Mouse (Mus musculus): ENCODE measurements around the gene Htr5b. TPM values are rescaled to one million over a fixed set of nuclear protein-coding genes. Genes with fewer than 3 reads are reported as not detected.
A peak's percentile ranks its signal among the peaks of the same experiment; 100 is the strongest.

The Htr5b gene
- polyA plus RNA-seq, 1 experiment from 2014 or later = not detected

DNA sequence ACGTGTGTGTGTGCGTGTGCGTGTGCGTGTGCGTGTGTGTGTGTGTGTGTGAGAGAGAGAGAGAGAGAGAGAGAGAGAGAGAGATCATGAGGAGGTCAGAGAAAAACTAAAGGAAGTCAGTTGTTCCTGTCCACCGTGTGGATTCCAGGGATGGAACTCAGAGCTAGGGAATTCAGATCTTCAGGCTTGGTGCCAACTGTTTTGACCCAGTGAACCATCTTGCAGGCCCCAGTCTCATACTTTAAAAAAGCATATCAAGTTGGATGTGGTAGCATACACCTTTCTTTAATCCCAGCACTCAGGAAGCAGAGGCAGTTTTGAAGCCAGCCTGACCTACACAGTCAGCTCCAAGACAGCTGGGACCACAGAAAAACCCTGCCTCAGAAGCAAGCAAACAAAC is 1.0 kb upstream of the Htr5b start:
- no peak for ATAC-seq
- H3K27me3 ChIP-seq = peaks cover 28% of the 10 kb centered on the region

GRCm38 (mm10) chr1:121527600-121528398 is 466 bp downstream of the Htr5b start:
- peaks cover 15% of the 10 kb centered on the region for H3K4me1 ChIP-seq
- 12% methylated on average over 55 of the region's 55 CpGs for WGBS
- no peak overlapping the region for H3K27ac ChIP-seq
- ATAC-seq = peak; percentile 65; the same call in 1 of the 2 replicates
- peak overlapping the region; percentile 12; the same call in 1 of the 2 replicates for H3K9ac ChIP-seq
- peak overlapping the region; percentile 64 for H3K4me2 ChIP-seq
- H3K27me3 ChIP-seq = peaks cover 28% of the 10 kb centered on the region
- H3K9me3 ChIP-seq (replicated peaks) = no peaks in the 10 kb centered on the region
- H3K4me3 ChIP-seq = peak overlapping the region; percentile 36
- no peaks in the 10 kb centered on the region for H3K36me3 ChIP-seq (ENCODE audit: poor library complexity, severe bottlenecking)

More for the DNA sequence above, 1.0 kb upstream of the Htr5b start:
- Histone ChIP-seq H3K4me3 (no peak overlapping the region), H3K9ac (no peak overlapping the region), H3K27ac (no peak overlapping the region), H3K4me2 (no peak overlapping the region), H3K4me1 (peaks cover 15% of the 10 kb centered on the region), H3K9me3 (replicated peaks) (no peaks in the 10 kb centered on the region), H3K36me3 (ENCODE audit: poor library complexity, severe bottlenecking) (no peaks in the 10 kb centered on the region)
- WGBS = 90% methylated on average over 6 of the region's 6 CpGs

- Histone ChIP-seq H3K9ac (no peak overlapping the region), H3K4me1 (peaks cover 15% of the 10 kb centered on the region), H3K4me3 (peak overlapping the region; percentile 36), H3K36me3 (ENCODE audit: poor library complexity, severe bottlenecking) (no peaks in the 10 kb centered on the region), H3K27me3 (peaks cover 28% of the 10 kb centered on the region), H3K4me2 (peak overlapping the region; percentile 64), H3K9me3 (replicated peaks) (no peaks in the 10 kb centered on the region), H3K27ac (no peak overlapping the region)
- ATAC-seq = no peak
- 52% methylated on average over 17 of the region's 17 CpGs for WGBS
Observed at GRCm38 (mm10) chr1:121527061-121527460, 1.2 kb downstream of the Htr5b start.

- Histone ChIP-seq H3K27ac (no peak overlapping the region), H3K36me3 (ENCODE audit: poor library complexity, severe bottlenecking) (no peaks in the 10 kb centered on the region), H3K4me3 (no peak overlapping the region), H3K9ac (no peak overlapping the region), H3K4me1 (no peaks in the 10 kb centered on the region), H3K9me3 (replicated peaks) (no peaks in the 10 kb centered on the region), H3K4me2 (no peak overlapping the region), H3K27me3 (no peaks in the 10 kb centered on the region)
- ATAC-seq = no peak
- 86% methylated on average over 1 of the region's 1 CpGs for WGBS
Observed at GRCm38 (mm10) chr1:121518609-121519008, 9.7 kb downstream of the Htr5b start.

DNA sequence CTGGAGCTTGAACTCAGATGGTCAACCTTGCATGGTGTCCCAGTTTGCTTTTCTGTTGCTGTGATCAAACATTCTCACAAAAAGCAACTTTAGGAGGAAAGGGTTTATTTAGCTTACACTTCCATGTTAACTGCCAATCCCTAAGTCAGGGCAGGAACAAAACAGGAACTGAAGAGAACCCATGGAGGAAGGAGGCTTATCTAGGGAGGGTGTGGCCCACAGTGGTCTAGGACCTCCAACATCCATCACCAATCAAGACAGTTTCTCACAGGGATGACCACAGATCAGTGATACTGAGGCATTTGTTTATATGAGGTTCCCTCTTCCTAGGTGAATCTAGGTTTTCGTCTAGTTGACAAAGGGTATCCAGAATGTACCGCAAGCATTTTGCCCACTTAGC is 16.3 kb downstream of the Htr5b start:
- Histone ChIP-seq H3K9ac (no peak overlapping the region), H3K36me3 (ENCODE audit: poor library complexity, severe bottlenecking) (no peaks in the 10 kb centered on the region), H3K27ac (no peak overlapping the region), H3K27me3 (no peaks in the 10 kb centered on the region), H3K4me3 (no peak overlapping the region), H3K4me2 (no peak overlapping the region), H3K4me1 (no peaks in the 10 kb centered on the region), H3K9me3 (replicated peaks) (no peaks in the 10 kb centered on the region; the same call in 1 of the 2 replicates)
- WGBS = 90% methylated on average over 2 of the region's 2 CpGs
- ATAC-seq = no peak

GRCm38 (mm10) chr1:121511186-121511585 is 17.1 kb downstream of the Htr5b start:
- H3K36me3 ChIP-seq (ENCODE audit: poor library complexity, severe bottlenecking) = no peaks in the 10 kb centered on the region
- no peaks in the 10 kb centered on the region; the same call in 1 of the 2 replicates for H3K9me3 ChIP-seq (replicated peaks)
- H3K9ac ChIP-seq = no peak overlapping the region
- H3K27me3 ChIP-seq = no peaks in the 10 kb centered on the region
- 0 out of 2 replicates have a peak, but pooled peaks have one; percentile 16 for ATAC-seq
- H3K4me1 ChIP-seq = no peaks in the 10 kb centered on the region
- H3K4me3 ChIP-seq = no peak overlapping the region
- no peak overlapping the region for H3K4me2 ChIP-seq
- no peak overlapping the region for H3K27ac ChIP-seq
- WGBS = 14% methylated on average over 2 of the region's 2 CpGs

DNA sequence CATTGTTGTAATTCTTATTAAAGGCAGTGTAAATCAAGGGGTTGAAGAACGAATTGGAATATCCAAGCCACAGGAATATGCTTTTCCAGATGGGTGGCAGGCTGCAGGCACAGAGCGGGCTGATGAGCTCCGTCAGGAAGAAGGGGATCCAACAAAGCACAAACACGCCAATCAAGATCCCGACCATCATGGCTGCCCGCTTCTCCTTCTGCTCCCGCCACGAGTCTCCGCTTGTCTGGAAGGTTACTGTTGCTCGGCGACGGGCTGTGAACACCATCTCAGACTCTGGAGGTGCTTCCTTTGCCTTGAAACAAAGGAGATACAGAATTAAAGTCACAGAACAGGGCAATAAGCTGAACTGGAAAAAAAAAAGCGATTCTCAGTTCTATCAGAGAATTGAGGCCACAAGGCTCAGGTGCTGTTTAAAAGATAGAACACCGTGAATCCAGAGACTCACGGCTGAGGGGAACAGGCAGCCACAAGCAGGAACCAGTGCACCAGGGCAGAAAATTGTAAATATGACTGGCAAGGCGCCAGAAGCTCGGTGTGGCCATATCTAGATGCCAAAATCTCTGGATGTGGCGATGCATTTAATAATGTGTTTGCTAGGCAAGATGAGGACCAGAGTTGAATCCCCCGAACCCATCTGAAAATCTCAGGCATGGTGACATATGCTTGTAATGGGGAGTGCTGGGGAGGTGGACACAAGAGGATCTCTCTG is 17.7 kb downstream of the Htr5b start:
- no peak overlapping the region for H3K27ac ChIP-seq
- 74% methylated on average over 19 of the region's 19 CpGs for WGBS
- H3K36me3 ChIP-seq (ENCODE audit: poor library complexity, severe bottlenecking) = no peaks in the 10 kb centered on the region
- H3K9me3 ChIP-seq (replicated peaks) = no peaks in the 10 kb centered on the region; the same call in 1 of the 2 replicates
- no peaks in the 10 kb centered on the region for H3K4me1 ChIP-seq
- H3K27me3 ChIP-seq = no peaks in the 10 kb centered on the region
- H3K9ac ChIP-seq = no peak overlapping the region
- H3K4me3 ChIP-seq = no peak overlapping the region
- H3K4me2 ChIP-seq = no peak overlapping the region
- ATAC-seq = 0 out of 2 replicates have a peak, but pooled peaks have one; percentile 19

GRCm38 (mm10) chr1:121508729-121509128 is 19.5 kb downstream of the Htr5b start:
- peaks cover 6% of the 10 kb centered on the region for H3K36me3 ChIP-seq (ENCODE audit: poor library complexity, severe bottlenecking)
- H3K9ac ChIP-seq = no peak overlapping the region
- H3K4me1 ChIP-seq = no peaks in the 10 kb centered on the region
- no peak for ATAC-seq
- H3K27me3 ChIP-seq = no peaks in the 10 kb centered on the region
- no peaks in the 10 kb centered on the region; the same call in 1 of the 2 replicates for H3K9me3 ChIP-seq (replicated peaks)
- WGBS = 88% methylated on average over 2 of the region's 2 CpGs
- H3K27ac ChIP-seq = no peak overlapping the region
- no peak overlapping the region for H3K4me2 ChIP-seq
- no peak overlapping the region for H3K4me3 ChIP-seq

GRCm38 (mm10) chr1:121497093-121497492 is 31.2 kb downstream of the Htr5b start:
- peaks cover 76% of the 10 kb centered on the region for H3K36me3 ChIP-seq (ENCODE audit: poor library complexity, severe bottlenecking)
- H3K4me1 ChIP-seq = no peaks in the 10 kb centered on the region
- H3K9me3 ChIP-seq (replicated peaks) = no peaks in the 10 kb centered on the region
- no peak overlapping the region for H3K4me2 ChIP-seq
- no peak overlapping the region for H3K27ac ChIP-seq
- no peak overlapping the region for H3K9ac ChIP-seq
- ATAC-seq = no peak
- H3K4me3 ChIP-seq = no peak overlapping the region
- 95% methylated on average over 4 of the region's 4 CpGs for WGBS
- no peaks in the 10 kb centered on the region for H3K27me3 ChIP-seq

DNA sequence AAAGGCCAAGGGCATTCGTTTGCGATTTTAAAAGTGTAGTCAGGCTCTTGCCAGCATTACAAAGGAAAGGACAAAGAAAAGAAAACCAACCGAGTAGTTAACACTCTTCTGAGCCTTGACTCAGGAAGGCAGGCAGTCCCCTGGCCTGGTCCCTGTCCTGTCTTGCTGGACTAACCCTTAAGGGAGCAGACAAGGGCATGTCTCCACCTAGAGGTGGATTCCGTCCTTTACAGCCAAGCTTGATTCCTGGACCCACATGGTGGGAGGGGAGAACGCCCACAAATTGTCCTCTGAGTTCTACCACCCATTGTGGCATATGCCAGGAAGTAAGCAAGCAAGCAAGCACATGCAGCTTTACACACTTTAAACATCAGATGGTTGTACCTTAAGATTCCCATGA is 38.0 kb downstream of the Htr5b start:
- Histone ChIP-seq H3K4me1 (no peaks in the 10 kb centered on the region), H3K36me3 (ENCODE audit: poor library complexity, severe bottlenecking) (peaks cover 62% of the 10 kb centered on the region), H3K27ac (no peak overlapping the region), H3K9me3 (replicated peaks) (no peaks in the 10 kb centered on the region), H3K4me2 (no peak overlapping the region), H3K4me3 (no peak overlapping the region), H3K9ac (no peak overlapping the region), H3K27me3 (no peaks in the 10 kb centered on the region)
- ATAC-seq = peak; percentile 63; the same call in 1 of the 2 replicates
- 33% methylated on average over 5 of the region's 5 CpGs for WGBS

GRCm38 (mm10) chr1:121486803-121487202 is 41.5 kb downstream of the Htr5b start:
- Histone ChIP-seq H3K9ac (no peak overlapping the region), H3K27me3 (no peaks in the 10 kb centered on the region), H3K36me3 (ENCODE audit: poor library complexity, severe bottlenecking) (peaks cover 44% of the 10 kb centered on the region), H3K4me3 (no peak overlapping the region), H3K9me3 (replicated peaks) (no peaks in the 10 kb centered on the region), H3K4me2 (no peak overlapping the region), H3K27ac (no peak overlapping the region), H3K4me1 (no peaks in the 10 kb centered on the region)
- WGBS = 96% methylated on average over 6 of the region's 6 CpGs
- ATAC-seq = no peak

DNA sequence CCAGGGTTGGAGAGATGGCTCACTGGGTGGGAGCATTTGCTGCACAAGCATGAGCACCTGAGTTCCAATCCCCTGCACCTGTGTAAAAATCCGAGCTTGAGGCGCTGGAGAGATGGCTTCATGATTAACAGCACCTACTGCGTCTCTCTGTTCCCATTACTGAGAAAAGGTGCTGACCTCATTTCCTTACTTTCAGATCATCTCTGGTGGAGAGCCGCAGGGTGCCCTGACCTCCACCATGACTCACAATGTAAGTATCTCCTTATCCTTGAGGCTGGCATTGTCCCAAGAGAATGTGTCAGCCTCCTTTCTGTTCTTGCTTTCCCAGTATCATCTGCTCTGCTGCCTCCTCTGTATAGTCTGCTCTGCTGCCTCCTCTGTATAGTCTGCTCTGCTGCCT is 45.2 kb downstream of the Htr5b start:
- Histone ChIP-seq H3K9me3 (replicated peaks) (no peaks in the 10 kb centered on the region), H3K4me3 (no peak overlapping the region), H3K27ac (no peak overlapping the region), H3K4me2 (no peak overlapping the region), H3K27me3 (no peaks in the 10 kb centered on the region), H3K36me3 (ENCODE audit: poor library complexity, severe bottlenecking) (peaks cover 56% of the 10 kb centered on the region), H3K9ac (no peak overlapping the region), H3K4me1 (no peaks in the 10 kb centered on the region)
- WGBS = 88% methylated on average over 4 of the region's 4 CpGs
- ATAC-seq = no peak

All from forebrain, embryonic 13.5 days (tissue).